Mouse (Mus musculus) ES-CJ7 (cell line): ENCODE measurements at regions not wholly inside any gene's neighbourhood (a gene's known extent, or its start where the extent isn't known, plus 50 kb on each side); places are given as distances from the start of the nearest gene placed in this dataset.

ENCODE experiments used
- DNase-seq: peaks from one replicate; pipeline ENCODE4 v3.0.0; 2011; ENCODE audit warnings: low read depth, low spot score

DNA sequence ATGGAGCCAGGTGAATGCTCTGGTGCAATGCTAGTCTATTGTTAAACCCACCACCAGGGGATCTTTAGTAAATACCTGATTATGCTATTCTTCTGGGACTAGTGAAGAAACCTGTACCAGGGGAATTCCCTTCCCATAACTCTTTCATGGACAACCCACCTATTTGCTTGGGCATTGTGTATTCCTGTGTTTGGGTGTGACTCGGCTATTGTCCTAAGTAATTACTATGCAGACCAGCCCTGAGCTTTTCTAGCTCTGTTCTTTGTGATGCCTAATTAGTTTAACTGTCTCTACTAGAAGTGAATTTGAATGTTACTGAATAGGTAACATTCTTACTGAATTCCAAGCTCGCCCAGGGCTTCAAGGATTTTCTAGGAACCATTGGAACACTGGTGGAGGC lies 906.4 kb upstream of the Pcdh9 start:
- peak; percentile 96 for DNase-seq

DNA sequence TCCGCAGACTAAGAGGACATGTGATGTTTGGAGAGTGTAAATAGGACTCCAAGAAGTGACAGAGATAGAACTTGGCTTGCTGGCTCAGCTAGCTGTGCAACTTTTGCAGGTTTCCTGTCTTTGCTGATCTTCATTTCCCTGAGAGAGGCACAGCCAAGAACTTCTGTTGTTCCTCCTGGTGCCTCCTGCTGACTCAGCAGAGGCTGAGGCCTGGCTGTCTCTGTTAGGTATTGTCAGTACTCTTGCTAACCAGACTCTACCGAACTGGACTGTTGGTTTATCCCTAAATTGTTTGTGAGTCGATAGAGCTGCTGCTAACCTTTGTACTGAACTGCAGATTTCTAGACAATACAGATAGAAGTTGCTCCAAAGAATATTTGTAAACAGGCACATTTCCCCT lies 885.4 kb upstream of the Pcdh9 start:
- no peak for DNase-seq

GRCm38 (mm10) chr14:94742703-94743102 lies 852.2 kb upstream of the Pcdh9 start:
- no peak for DNase-seq
